Mouse (Mus musculus) stomach, postnatal 0 days (tissue): ENCODE results near the gene Ccser2. TPM values are rescaled to one million over a fixed set of nuclear protein-coding genes. Genes with fewer than 3 reads are reported as not detected.

Experiments
- ATAC-seq: fragments of 200-750 bp; cut with Nextera tagmentation; 2 replicates; pipeline ENCODE4 v1.8.0; 2017; ENCODE audit not compliant: low FRiP score, low TSS enrichment
- DNase-seq: peaks from one replicate; pipeline ENCODE4 v3.0.0-alpha.2; 2016; ENCODE audit warnings: low spot score
- H3K27ac ChIP-seq: fragments of 300-500 bp; sonication (generic); replicated peaks from 2 replicates; pipeline ENCODE4 v1.5.1; 2014; ENCODE audit warnings: mild to moderate bottlenecking, control low read depth
- H3K27me3 ChIP-seq: fragments of 300-500 bp; sonication (generic); 2 replicates; pipeline ENCODE4 v1.6.1; 2014; ENCODE audit warnings: low read length; ENCODE audit not compliant: control insufficient read depth, insufficient read depth
- H3K36me3 ChIP-seq: fragments of 300-500 bp; sonication (generic); 2 replicates; pipeline ENCODE4 v1.6.1; 2014; ENCODE audit warnings: low read length, mixed read lengths; ENCODE audit not compliant: control insufficient read depth, insufficient read depth
- H3K4me1 ChIP-seq: fragments of 300-500 bp; sonication (generic); replicated peaks from 2 replicates; pipeline ENCODE4 v1.6.1; 2014; ENCODE audit warnings: antibody characterized with exemption; ENCODE audit not compliant: control insufficient read depth, insufficient read depth
- H3K4me2 ChIP-seq: fragments of 300-500 bp; sonication (generic); replicated peaks from 2 replicates; pipeline ENCODE4 v1.6.1; 2014; ENCODE audit warnings: low read depth, mild to moderate bottlenecking, control low read depth, moderate library complexity
- H3K4me3 ChIP-seq: fragments of 300-500 bp; sonication (generic); 2 replicates; pipeline ENCODE4 v1.5.1; 2014; ENCODE audit warnings: low read depth, low read length, control low read depth
- H3K9ac ChIP-seq: fragments of 300-500 bp; sonication (generic); 2 replicates; pipeline ENCODE4 v1.6.1; 2014; ENCODE audit warnings: mild to moderate bottlenecking, low read length, control low read depth, mixed read lengths
- H3K9me3 ChIP-seq: fragments of 300-500 bp; sonication (generic); 2 replicates; pipeline ENCODE4 v1.6.1; 2016; ENCODE audit warnings: low read length; ENCODE audit not compliant: control insufficient read depth
- CTCF ChIP-seq: IDR thresholded peaks from 2 replicates; pipeline ENCODE4 v1.5.1; 2016; ENCODE audit warnings: antibody characterized with exemption, low read depth, mild to moderate bottlenecking, moderate library complexity
- EP300 ChIP-seq: optimal IDR thresholded peaks from 2 replicates; pipeline ENCODE3; 2016; ENCODE audit warnings: antibody characterized with exemption
- WGBS: fragments of 180-500 bp; shearing (Covaris S2); extraction: QIAGEN DNeasy Blood & Tissue Kit; methylation state at CpG from one replicate; pipeline ENCODE4 v1.1.7; 2014; 5-methylcytosine and 5-hydroxymethylcytosine counted together
- polyA plus RNA-seq: library from polyadenylated mRNA; unstranded; fragments of >200 nt; fragmentation: Nextera tagmentation; extraction: Ambion mirVana; gene quantifications from 2 replicates; pipeline ENCODE4 v1.2.1, GENCODE M21; 2015

Ccser2 gene
- polyA plus RNA-seq, 1 experiment from 2014 or later = 19.7 TPM

GRCm38 (mm10) chr14:36937080-36937878 lies 31.3 kb downstream of the Ccser2 start:
- 57% methylated on average over 7 of the region's 7 CpGs for WGBS
- no peak for ATAC-seq
- peak; percentile 23 for DNase-seq
- Histone ChIP-seq H3K27me3 (no peaks in the 10 kb centered on the region), H3K36me3 (no peaks in the 10 kb centered on the region), H3K4me1 (no peaks in the 10 kb centered on the region), H3K27ac (no peak overlapping the region), H3K4me3 (no peak overlapping the region), H3K9me3 (no peaks in the 10 kb centered on the region), H3K9ac (no peak overlapping the region), H3K4me2 (no peak overlapping the region)
- TF ChIP-seq EP300 (no peak), CTCF (peak; percentile 86)

- no peak overlapping the region for H3K9ac ChIP-seq
- no peaks in the 10 kb centered on the region for H3K27me3 ChIP-seq
- no peak overlapping the region; the same call in 1 of the 2 replicates for H3K27ac ChIP-seq
- H3K4me1 ChIP-seq = no peaks in the 10 kb centered on the region
- no peaks in the 10 kb centered on the region for H3K9me3 ChIP-seq
- H3K36me3 ChIP-seq = no peaks in the 10 kb centered on the region
- peak; percentile 80 for ATAC-seq
- TF ChIP-seq EP300 (no peak), CTCF (no peak)
- H3K4me3 ChIP-seq = no peak overlapping the region
- DNase-seq = peak; percentile 32
- WGBS = 50% methylated on average over 10 of the region's 10 CpGs
- no peak overlapping the region; the same call in 1 of the 2 replicates for H3K4me2 ChIP-seq
Observed at GRCm38 (mm10) chr14:36932638-36933382, 35.8 kb downstream of the Ccser2 start.

GRCm38 (mm10) chr14:36932038-36932437 lies 36.5 kb downstream of the Ccser2 start:
- no peaks in the 10 kb centered on the region for H3K4me1 ChIP-seq
- H3K9me3 ChIP-seq = no peaks in the 10 kb centered on the region
- no peak overlapping the region for H3K4me3 ChIP-seq
- H3K27me3 ChIP-seq = no peaks in the 10 kb centered on the region
- no peak for TF ChIP-seq EP300
- no peak for TF ChIP-seq CTCF
- H3K36me3 ChIP-seq = no peaks in the 10 kb centered on the region
- no peak for DNase-seq
- no peak overlapping the region for H3K9ac ChIP-seq
- no peak; the same call in 1 of the 2 replicates for ATAC-seq
- H3K27ac ChIP-seq = no peak overlapping the region
- no peak overlapping the region for H3K4me2 ChIP-seq

GRCm38 (mm10) chr14:36923383-36923782 lies 45.2 kb downstream of the Ccser2 start:
- Histone ChIP-seq H3K27me3 (no peaks in the 10 kb centered on the region), H3K36me3 (peaks cover 3% of the 10 kb centered on the region; the same call in 1 of the 2 replicates), H3K4me3 (no peak overlapping the region), H3K27ac (no peak overlapping the region), H3K9me3 (no peaks in the 10 kb centered on the region), H3K9ac (no peak overlapping the region), H3K4me1 (no peaks in the 10 kb centered on the region), H3K4me2 (no peak overlapping the region)
- DNase-seq (no peak), ATAC-seq (no peak)
- TF ChIP-seq EP300 (no peak), CTCF (no peak)
- 86% methylated on average over 3 of the region's 3 CpGs for WGBS

- no peaks in the 10 kb centered on the region for H3K27me3 ChIP-seq
- ATAC-seq (no peak), DNase-seq (no peak)
- H3K9ac ChIP-seq = no peak overlapping the region
- no peaks in the 10 kb centered on the region for H3K9me3 ChIP-seq
- no peak overlapping the region for H3K27ac ChIP-seq
- H3K36me3 ChIP-seq = peaks cover 3% of the 10 kb centered on the region; the same call in 1 of the 2 replicates
- TF ChIP-seq CTCF (no peak), EP300 (no peak)
- 84% methylated on average over 5 of the region's 5 CpGs for WGBS
- no peaks in the 10 kb centered on the region for H3K4me1 ChIP-seq
- no peak overlapping the region for H3K4me3 ChIP-seq
- no peak overlapping the region for H3K4me2 ChIP-seq
Observed at GRCm38 (mm10) chr14:36921346-36922049, 47.1 kb downstream of the Ccser2 start.
